Mouse (Mus musculus): Measurements from ENCODE around the gene Ldlr. TPM values are rescaled to one million over a fixed set of nuclear protein-coding genes. Genes with fewer than 3 reads are reported as not detected.
"Not testable (repeated sequence)": the region's sequence is repeated elsewhere in the genome, so short reads cannot be mapped to it uniquely, and the experiment has no call there.

The Ldlr gene
- total RNA-seq, 2 experiments from 2014 or later = 3.4 to 3.8 TPM

DNA sequence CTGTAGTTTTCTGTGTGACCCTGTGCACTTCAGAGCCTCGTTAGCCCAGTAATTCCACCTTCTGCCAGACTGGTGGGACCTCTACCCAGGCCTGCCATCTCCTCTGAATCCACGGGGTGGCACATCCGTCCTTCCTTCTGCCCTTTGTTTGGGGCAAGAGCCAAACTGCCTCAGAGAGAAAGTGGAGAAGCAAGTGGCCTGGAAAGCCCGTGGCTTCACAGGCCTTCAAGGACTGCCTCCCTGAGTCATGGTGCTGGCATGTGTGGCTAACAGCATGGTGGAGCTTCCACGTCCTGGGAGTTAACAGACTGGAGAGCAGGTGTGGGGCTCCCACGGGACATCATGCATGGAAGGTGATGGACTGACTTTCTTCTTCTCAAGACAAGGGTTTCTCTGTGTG lies 28.1 kb downstream of the Ldlr start:
- DNase-seq = peak; percentile 37 to 58
- intact Hi-C loops (cut with DNase I) = loop anchor here (1.0 to 5.0 kb wide), 2 partner anchors 53 to 54 kb away; no protein-coding TSS in a partner anchor

DNA sequence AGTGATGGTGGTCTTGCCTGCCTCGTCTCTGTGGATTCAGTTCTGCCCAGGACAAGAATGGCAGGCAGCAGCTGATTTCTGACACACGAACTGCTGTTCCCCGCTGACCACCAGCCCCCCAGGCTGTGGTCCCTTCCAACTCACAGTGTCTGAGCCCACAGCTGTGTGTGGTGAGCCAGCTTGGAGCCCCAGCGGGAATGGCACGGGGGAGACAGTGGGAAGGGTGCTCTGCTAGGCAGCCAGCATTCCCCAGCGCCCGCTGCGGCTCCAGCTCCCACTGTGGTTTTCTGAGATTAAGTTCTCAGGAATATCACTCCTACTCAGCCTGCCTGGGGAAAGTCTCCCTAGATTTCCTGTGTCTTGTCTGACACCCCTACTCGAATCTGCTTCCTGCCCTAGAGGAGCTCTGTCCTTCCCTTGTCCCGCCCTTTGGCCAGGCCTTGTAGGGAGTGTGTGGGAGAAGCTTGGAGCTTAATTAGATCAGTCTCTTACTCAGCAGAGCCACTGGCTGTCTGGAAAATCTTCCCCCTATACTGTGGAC lies 29.0 kb downstream of the Ldlr start:
- DNase-seq = peak; percentile 55 to 72
- intact Hi-C loops (cut with DNase I) = loop anchor here (5.0 kb wide), 1 partner anchor 55 kb away; no protein-coding TSS in a partner anchor

DNA sequence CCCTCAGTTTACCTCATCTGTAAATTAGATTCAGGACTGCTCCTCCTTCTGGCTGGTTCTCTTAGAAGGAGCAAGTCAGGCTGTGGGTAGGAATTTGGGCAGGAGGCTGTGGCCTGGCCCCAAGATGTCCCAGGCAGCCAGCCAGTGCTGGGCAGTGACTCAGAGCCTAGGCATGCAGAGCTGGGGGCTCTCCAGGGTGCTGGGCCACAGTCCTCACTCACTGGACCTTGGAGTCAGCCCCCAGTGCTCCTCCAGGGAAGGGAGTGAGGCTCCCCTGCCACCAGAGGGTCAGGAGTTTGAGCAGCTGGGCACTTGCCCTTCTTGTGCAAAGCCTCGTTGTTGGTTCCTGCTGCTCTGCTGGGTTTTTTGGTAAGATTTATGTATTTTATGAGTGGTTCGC lies 30.7 kb downstream of the Ldlr start:
- intact Hi-C loops (cut with DNase I) = loop anchor here (5.0 kb wide), 1 partner anchor 57 kb away; no protein-coding TSS in a partner anchor
- peak; percentile 85 to 91 for DNase-seq

DNA sequence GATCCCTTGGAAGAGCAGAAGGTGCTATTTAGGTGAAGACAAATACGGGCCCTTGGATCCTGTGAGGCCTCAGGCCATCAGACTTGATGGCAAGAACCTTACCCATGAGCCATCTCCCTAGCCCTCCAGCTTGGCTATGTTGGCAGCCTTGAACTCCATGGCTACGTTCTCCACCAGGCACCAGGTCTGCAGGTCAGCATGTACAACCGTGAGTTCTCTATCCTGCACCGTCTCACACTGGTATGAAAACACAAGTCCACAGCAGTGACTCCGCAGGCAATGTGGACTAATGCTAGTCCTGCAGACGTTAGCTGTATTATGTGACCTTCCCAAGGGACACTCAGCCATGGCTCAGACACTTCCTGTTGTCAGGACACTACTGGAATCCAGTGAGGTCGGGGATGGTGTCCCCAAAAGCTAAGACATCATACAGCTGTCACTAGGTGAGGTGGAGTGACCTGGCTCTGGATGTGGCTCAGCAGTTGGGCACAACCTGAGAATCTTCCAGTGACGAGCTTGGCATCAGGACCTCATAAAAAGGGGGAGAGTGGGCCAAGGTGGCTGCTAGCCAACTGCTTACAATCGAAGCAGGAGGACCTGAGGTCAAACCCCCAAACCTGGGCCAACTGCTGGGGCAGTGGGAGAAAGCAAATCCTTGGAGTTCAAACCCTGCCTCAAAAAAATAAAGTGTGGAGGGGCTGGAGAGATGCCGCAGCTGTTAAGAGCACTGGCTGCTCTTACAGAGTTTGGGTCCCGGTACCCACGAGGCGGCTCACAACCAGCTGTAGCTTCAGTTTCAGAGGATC lies 31.4 kb downstream of the Ldlr start:
- peak; percentile 30 to 39 for DNase-seq
- intact Hi-C loops (cut with DNase I) = loop anchor here (5.0 kb wide), 1 partner anchor 57 kb away; no protein-coding TSS in a partner anchor

DNA sequence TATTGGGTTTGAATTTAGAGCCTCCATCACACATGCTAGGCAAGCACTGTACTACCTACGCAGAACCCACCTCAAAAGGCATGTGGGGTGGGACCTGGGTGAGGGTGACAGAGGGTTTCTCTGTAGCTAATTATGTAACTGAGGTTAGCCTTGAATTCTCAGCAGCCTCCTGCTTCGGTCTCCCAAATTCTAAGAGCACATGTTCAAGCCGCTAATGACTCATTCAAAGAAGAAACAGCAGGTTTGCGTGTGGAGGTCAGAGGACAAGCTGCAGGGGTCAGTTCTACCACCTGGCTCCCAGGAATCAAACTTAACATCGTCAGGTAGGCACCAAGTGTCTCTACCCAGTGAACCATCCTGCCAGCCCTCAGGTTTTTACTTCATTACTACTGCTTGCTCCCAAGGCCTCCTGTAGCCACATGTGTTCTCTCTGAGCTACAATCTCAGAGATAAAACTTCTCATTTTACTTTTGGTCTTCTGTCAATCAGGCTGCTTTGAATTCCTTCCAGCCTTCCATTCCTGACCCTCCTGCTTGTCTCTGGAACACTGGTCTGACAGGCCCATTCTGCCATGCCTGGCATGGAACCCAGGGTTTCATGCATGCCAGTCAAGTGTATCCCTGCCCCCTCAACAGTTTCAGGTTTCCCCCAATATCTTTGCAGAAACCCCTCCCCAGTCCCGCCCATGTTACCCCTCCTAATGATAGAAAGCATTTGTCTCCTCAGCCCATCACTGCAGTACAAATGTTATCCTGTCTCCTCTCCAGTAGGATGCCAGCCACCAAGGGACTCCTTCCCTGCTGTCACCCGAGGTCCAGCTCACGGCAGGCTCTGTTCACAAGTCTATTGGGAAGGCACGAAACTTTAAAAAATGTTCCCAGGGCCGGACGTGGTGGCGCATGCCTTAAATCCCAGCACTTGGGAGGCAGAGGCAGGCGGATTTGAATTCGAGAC lies 35.6 kb downstream of the Ldlr start:
- no peak for DNase-seq
- intact Hi-C loops (cut with DNase I) = no loop called here

DNA sequence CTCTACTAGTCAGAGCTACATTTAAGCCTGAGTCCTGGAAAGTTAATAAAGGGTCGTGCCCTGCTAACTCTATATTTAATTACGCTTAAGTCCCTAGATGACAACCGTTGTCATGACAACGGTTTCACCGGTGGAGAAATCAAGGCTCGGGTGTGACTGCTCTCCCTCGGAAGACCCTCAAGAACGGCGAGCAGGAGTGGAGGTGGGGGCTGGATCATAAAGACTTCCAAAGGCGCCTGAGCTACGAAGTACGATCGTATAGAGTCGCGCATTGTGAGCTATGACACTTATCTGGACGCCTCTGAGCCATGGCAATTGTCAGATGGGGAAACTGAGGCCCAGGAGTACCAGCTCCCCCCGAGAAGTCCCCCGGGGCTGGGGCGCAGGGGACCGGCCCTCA lies 36.4 kb downstream of the Ldlr start:
- no peak for DNase-seq
- intact Hi-C loops (cut with DNase I) = loop anchor here (5.0 kb wide), 1 partner anchor 142 kb away; the partner anchor contains the start of gene Smarca4

DNA sequence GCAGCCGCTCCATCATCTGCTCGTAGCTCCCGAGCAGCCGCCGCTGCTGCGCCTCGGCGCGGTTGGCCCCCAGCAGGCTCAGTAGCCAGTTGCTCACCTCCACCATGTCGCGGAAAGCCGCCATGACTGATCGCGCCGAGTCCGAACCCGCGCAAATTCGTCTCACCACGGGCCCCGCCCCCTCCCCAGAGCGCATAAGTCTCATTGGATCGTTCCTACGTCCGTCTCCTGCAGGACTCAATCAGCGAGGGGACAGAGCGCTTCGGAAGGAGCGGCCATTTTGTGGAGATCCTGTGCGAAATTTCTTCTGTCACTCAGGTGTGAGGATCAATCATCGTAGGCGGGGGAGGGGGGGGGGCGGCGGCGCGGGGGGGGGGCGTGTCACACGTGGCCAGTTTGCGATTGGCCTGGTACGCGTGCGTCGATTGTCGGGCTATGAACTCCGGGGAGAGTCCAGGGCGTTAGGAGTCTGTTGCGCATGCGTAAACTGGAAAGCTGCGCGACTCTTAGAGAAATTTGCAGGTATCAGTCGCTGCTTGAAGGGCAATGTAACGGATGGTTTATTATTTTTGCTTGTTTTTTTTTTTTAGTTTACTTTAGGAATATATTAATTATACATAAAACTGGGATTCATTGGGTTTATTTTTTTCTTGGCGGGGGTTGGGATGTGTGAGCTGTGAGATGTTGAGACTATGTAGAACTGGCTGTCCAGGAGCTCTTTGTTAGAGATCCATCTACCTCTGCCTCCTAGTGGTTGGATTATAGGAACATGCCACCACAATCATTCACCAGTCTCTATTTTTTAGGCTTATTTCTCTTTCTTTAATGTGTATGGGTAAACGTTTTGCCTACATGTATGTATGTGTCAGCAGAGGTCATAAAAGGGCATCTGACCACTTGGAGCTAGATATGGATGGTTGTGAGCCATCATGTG lies 37.1 kb downstream of the Ldlr start, which contains the start of gene Spc24:
TSS of gene Spc24 (minus strand) at position 149 of the 934 bp plus-strand sequence.
- peak; percentile 94 to 96 for DNase-seq
- intact Hi-C loops (cut with DNase I) = loop anchor here (5.0 kb wide), 1 partner anchor 143 kb away; the partner anchor contains the start of gene Smarca4

DNA sequence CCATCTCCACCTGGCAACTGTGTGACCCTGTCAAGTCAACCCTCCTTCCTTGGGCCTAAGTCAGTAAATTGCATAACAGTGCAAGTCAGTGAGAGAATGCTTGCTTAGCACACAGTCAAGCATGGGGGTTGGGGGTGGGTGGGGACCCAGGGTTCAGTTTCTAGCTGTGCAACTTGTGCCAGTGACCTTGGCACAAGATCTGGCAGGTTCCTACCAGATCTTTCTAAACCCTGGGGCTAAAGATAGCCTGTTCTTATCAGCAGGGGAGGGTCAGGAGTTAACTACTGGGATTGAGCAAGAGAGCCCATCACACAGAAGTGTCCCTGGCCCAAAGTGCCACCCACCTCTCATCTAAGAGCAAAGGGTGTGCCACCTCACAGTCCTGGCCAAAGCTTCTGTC lies 38.9 kb downstream of the Ldlr start:
- intact Hi-C loops (cut with DNase I) = loop anchor here (5.0 kb wide), 1 partner anchor 145 kb away; the partner anchor contains the start of gene Smarca4
- DNase-seq = peak in 1 of 2 experiments; percentile 26

DNA sequence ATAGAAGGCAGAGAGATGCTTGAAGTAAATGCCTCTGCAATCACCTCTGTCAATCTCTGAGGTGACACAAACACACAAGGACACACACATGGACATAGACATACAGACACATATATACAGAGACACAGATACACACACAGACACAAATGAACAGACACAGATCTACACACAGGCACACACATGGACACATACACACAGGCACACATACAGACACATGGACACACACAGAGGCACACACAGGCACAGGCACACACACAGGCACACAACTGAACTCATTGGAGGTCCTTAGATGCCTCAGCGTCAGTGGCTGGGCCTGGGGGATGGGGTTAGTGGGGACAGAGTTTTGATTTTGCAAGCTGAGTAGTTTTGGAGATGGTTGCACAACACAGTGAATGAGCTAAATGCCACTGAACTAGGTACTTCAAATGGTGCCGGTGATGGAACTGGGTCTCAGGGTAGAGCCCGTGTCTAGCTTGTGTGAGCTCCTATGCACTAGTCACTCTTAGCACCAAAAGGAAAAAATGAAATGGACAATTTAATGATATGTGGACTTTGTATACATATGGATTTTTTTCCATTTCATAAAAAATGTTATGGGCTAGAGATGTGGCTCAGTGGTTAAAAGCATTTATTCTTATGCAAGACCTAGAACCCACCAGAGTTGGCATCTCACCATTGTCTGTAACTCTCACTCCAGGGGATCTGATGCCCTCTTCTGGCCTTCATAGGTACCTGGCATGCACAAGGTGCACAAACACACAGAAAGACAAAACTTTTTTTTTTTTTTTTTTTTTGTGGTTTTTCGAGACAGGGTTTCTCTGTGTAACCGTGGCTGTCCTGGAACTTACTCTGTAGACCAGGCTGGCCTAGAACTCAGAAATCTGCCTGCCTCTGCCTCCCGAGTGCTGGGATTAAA lies 41.1 kb downstream of the Ldlr start:
- DNase-seq = no peak
- intact Hi-C loops (cut with DNase I) = loop anchor here (5.0 kb wide), 1 partner anchor 147 kb away; the partner anchor contains the start of gene Smarca4

DNA sequence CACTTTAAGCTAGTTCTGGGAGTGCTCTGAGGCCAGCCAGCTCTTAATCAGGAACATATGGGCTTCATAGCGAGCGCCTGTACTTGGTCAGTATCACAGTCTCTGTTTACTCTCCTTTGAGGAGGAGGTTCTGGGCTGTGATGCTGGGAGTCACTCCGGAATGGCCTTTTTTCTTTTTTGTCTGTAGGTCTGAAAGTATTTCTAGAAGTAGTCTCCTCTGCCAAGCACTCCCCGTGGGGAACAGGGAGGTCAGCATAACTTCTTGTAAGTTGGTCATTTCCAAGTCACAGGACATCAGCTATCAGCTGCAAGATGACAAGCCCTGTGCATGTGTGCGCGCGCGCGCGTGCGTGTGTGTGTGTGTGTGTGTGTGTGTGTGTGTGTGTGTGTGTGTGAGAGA lies 44.6 kb downstream of the Ldlr start:
- intact Hi-C loops (cut with DNase I) = loop anchor here (2.0 kb wide), 1 partner anchor 29 kb away; no protein-coding TSS in a partner anchor
- peak; percentile 71 to 72 for DNase-seq

DNA sequence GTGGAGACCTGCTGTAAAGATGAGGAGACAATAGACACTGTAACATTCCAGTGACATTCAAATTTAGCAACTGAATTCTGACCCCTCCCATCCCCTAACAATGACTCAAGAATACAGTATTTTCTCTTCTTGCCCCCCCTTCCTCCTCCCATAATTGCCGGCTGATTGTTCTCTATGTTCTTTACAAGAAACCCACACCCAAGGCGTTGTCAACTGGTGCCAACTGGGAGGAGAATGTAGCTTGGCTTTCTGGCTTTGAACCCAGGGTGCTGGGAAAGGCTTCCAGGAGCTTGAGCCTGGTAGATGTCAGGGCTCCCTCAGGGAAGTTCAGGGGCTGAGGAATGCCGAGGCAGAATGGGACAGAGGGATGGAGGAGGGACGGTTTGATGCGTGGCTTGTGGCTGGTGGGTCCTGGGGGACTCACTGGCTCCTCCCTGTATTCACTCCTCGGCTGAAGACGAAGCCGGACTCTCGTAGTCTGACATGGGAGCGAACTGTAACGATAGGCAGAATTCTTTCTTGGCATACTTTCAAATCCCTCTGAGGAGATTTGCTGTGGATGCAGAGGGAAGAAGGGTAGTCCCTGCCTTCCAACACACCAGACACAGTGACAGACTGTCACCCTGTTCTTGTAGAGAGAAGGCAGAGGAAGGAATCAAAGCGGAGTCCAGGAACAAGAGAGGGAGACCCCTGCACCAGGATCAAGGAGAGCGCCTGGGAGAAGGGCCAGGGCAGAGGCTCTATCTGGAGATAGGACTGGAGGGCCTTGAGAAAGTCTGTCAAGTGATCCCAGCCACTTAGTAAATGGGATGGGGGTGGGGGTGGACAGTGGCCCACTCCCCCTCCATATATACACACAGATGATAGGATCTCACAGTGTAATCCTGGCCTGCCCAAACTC lies 45.5 kb downstream of the Ldlr start:
- intact Hi-C loops (cut with DNase I) = loop anchor here (2.0 kb wide), 1 partner anchor 28 kb away; no protein-coding TSS in a partner anchor
- peak; percentile 58 to 62 for DNase-seq

DNA sequence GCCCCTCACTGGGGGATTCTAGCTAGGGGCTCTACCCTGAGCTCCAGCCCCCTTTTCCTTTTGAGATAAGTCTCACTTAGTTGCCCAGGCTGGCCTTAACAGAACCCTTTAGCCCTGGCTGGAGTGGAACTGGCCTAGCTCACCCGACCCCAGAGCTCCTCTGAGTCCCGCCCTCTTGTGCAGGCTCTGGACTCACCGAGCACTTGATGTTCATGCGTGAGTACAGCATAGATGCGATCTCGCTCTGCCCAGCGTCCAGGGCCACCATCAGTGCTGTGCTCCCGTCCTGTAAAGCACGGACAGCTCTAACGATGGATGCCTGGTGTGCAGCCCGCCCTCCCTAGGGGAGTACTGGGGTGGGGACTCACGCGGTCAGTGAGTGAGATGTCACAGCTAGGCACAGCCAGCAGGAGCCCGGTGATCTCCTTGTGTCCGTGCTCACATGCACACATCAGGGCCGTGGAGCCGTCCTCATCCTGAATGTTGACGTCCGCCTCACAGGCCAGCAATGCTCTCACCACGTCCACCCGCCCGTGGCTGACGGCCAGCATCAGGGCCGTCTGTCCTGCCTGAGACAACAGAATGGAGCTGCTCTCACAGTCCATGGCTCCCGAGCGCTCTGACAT lies 46.4 kb downstream of the Ldlr start:
- intact Hi-C loops (cut with DNase I) = loop anchor here (2.0 kb wide), 1 partner anchor 27 kb away; no protein-coding TSS in a partner anchor
- DNase-seq = peak; percentile 70 to 72

DNA sequence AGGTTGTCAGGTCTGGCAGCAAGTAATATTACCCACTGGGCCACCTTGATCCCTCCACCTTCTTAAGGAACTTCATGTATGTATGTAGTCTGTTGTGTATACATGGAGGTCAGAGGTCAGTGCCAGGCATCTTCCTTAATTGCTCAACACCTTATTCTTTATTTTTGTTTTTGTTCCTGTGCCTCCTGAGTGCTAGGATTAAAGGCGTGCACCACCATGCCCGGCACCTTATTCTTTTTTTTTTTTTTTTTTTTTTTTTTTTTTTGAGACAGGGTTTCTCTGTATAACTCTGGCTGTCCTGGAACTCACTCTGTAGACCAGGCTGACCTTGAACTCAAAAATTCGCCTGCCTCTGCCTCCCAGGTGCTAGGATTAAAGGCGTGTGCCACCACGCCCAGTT lies 50.1 kb downstream of the Ldlr start:
- DNase-seq; intact Hi-C loops (cut with DNase I): not testable (repeated sequence)

DNA sequence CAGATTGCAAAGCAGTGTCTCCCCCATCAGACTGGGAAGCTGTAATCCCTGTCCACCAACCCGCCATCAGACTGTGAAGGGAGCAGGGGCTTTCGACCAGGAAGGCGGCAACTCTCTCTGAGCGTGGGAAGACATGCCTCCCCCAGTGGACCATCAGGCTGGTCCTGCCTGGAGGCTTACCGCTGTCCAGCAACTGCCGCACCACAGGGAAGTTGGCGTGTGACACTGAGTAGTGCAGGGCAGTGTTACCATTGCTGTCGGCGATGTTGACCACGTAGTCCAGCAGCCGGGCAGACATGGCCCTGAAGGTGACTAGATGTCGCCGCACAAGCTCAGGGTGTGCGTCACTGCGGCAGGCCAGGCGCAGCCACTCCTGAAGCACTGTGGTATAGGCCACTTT lies 51.1 kb downstream of the Ldlr start:
- intact Hi-C loops (cut with DNase I) = no loop called here
- DNase-seq = no peak

DNA sequence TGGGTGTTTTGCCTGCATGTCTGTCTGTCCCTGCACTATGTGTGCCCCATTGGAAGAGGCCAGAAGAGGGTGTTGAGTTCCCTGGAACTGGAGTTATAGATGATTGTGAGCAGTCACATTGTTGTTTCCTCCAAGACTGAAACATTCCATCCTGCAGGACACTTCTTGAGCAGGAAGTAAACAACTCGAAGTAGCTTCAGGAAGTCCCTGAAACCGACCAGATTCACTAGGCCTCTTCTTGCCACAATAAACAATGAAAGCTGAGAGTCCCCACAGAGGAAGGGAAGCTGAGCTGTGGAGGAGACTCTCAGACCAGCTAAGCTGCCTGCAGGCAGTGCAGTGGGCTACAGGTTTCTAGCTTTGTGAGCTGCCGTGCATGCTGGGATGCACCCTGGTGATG lies 54.4 kb downstream of the Ldlr start:
- intact Hi-C loops (cut with DNase I) = no loop called here
- DNase-seq = no peak

DNA sequence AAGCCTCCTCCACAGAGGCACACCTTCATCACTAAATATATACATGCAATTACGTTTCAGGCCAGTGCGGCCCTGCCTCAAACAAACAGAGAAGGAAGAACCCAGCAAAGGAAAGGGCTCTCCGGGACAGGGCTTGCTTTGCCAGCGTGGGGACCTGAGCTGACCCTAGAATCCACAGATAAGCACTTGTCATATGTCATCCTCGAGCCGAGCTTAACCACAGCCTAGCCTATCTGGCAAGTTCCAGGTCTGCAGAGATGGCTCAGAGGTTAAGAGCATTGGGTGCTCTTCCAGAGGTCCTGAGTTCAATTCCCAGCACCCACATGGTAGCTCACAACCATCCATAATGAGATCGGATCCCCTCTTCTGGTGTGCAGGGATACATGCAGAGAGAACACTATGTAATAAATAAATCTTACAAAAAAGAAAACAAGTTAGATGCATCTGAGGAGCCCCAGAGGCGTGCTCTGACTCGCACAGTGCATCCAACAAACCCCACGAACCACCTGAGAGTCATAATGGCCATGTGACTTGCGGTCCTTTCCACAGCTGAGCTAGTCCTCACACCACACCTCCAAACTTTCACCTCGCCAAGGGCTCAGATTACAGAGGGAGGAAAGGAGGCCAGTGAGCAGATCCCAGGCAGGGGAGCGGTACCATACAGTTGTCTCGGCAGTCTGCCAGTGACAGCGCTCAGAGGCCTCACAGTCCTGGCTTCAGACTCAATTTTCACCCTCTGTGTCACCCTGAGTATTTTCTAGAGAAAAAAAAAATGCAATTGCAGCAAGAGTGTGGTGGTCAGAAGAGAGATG lies 58.6 kb downstream of the Ldlr start:
- intact Hi-C loops (cut with DNase I) = no loop called here
- peak; percentile 54 to 66 for DNase-seq
